Mouse (Mus musculus) embryonic facial prominence, embryonic 10.5 days (tissue): ENCODE results near the gene Rhbdf1. TPM values are rescaled to one million over a fixed set of nuclear protein-coding genes. Genes with fewer than 3 reads are reported as not detected.
A peak's percentile ranks its signal among the peaks of the same experiment; 100 is the strongest.

Experiments used
- DNase-seq: peaks from one replicate; pipeline ENCODE4 v3.0.0-alpha.2; 2017; ENCODE audit warnings: low spot score
- H3K27ac ChIP-seq: fragments of 300-500 bp; sonication (generic); replicated peaks from 2 replicates; pipeline ENCODE4 v1.5.1; 2016; ENCODE audit warnings: mild to moderate bottlenecking
- H3K27me3 ChIP-seq: fragments of 300-500 bp; sonication (generic); replicated peaks from 2 replicates; pipeline ENCODE4 v1.6.1; 2016; ENCODE audit warnings: low read depth, mild to moderate bottlenecking; ENCODE audit not compliant: poor library complexity, severe bottlenecking
- H3K36me3 ChIP-seq: fragments of 300-500 bp; sonication (generic); replicated peaks from 2 replicates; pipeline ENCODE4 v1.6.1; 2016; ENCODE audit warnings: mild to moderate bottlenecking, moderate library complexity
- H3K4me1 ChIP-seq: fragments of 300-500 bp; sonication (generic); 2 replicates; pipeline ENCODE4 v1.6.1; 2016
- H3K4me3 ChIP-seq: fragments of 300-500 bp; sonication (generic); 2 replicates; pipeline ENCODE4 v1.5.1; 2016; ENCODE audit warnings: mild to moderate bottlenecking, moderate library complexity
- H3K9me3 ChIP-seq: fragments of 300-500 bp; sonication (generic); 2 replicates; pipeline ENCODE4 v1.6.1; 2016; ENCODE audit warnings: mild to moderate bottlenecking
- WGBS: fragments of 180-500 bp; shearing (Covaris S2); methylation state at CpG from one replicate; pipeline ENCODE4 v1.1.7; 2016; 5-methylcytosine and 5-hydroxymethylcytosine counted together
- polyA plus RNA-seq: library from polyadenylated mRNA; unstranded; fragments of >200 nt; fragmentation: Nextera tagmentation; extraction: Ambion mirVana; gene quantifications from 2 replicates; pipeline ENCODE4 v1.2.1, GENCODE M21; 2016

Rhbdf1 gene
- 32.2 and 33.1 TPM in 2 replicates for polyA plus RNA-seq

DNA sequence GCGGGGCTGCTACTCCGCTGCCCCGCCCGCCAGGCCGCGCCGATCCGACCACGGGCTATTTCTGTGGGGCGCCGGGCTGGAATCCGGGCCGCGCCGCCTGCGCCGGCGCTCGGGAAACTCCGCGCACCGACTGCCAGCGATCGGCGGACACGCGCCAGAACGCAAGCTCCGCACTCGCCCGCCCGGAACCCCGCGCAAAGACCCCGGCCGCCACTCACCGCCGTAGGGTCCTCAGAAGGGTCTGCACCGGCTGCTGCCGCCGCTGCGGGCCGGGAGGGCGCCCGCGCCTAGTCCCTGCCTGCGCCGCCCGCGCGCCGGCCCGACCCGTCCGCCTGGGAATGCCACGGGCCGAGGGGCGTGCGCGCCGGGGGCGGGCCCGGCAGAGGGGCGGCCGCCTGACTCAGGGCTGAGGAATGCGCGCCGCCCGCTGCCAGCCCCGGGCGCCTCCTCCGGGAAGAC lies at the start of gene Rhbdf1:
TSS of gene Rhbdf1 (minus strand) at position 350 of the 459 bp plus-strand sequence.
- WGBS: under 1% methylated on average over 72 of the region's 72 CpGs
- H3K36me3 ChIP-seq: peaks cover 5% of the 10 kb centered on the region; the same call in 1 of the 2 replicates
- H3K4me1 ChIP-seq: peaks cover 89% of the 10 kb centered on the region
- peaks cover 17% of the 10 kb centered on the region; the same call in 1 of the 2 replicates for H3K27me3 ChIP-seq
- H3K9me3 ChIP-seq: no peaks in the 10 kb centered on the region
- H3K27ac ChIP-seq: peak within 1 kb of the TSS; percentile 91
- H3K4me3 ChIP-seq: peak within 1 kb of the TSS; percentile 91
- DNase-seq: peak; percentile 79

DNA sequence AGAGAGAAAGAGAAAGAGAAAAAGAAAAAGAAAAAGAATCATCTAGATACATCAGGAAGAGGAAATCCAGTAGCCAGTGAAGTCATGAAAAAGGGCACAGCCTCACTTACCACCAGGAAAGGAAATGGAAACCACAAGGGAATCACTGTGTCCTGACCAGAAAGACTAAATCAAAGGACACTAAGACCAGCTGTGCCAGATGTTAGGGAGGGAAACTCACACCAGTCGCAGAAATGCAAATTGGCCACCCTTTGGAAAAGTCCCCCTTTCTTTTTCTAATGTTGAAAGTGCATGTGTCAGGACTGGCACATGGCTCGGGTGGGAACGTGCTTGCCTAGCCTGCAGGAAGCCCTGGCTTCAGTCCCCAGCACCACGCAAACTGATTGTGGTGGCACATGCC lies 49.1 kb upstream of the Rhbdf1 start:
- WGBS: 50% methylated on average over 4 of the region's 4 CpGs

DNA sequence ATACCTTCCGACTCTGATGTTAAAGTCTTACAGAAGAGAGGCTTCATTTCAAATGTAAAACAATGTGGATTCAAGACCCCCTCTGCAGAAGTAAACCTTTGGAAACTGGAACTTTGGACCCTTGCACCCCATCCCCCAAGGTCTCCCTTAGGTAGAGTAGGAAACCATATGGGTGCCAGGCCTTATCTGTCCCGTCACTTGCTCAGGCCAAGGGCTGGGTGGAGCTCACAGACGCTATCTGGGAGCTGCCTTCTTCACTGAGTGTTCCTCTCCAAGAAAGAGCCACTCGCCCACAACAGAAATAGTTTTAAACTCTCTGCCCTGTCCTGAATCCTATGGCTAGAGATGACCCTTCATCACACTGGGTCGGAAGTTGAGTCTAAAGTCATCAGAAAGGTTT lies 46.9 kb upstream of the Rhbdf1 start:
- WGBS: 83% methylated on average over 5 of the region's 5 CpGs
- H3K4me3 ChIP-seq: no peak overlapping the region
- H3K9me3 ChIP-seq: no peaks in the 10 kb centered on the region
- no peaks in the 10 kb centered on the region for H3K36me3 ChIP-seq
- DNase-seq: no peak
- no peak overlapping the region for H3K27ac ChIP-seq
- H3K27me3 ChIP-seq: 0 out of 2 replicates have a peak, but pooled peaks cover 4% of the 10 kb centered on the region
- H3K4me1 ChIP-seq: peaks cover 19% of the 10 kb centered on the region

More for the DNA sequence above, 49.1 kb upstream of the Rhbdf1 start:
- H3K4me1 ChIP-seq: peaks cover 15% of the 10 kb centered on the region
- H3K9me3 ChIP-seq: no peaks in the 10 kb centered on the region
- no peak for DNase-seq
- peaks cover 7% of the 10 kb centered on the region for H3K27me3 ChIP-seq
- H3K36me3 ChIP-seq: no peaks in the 10 kb centered on the region
- no peak overlapping the region for H3K27ac ChIP-seq
- H3K4me3 ChIP-seq: no peak overlapping the region

DNA sequence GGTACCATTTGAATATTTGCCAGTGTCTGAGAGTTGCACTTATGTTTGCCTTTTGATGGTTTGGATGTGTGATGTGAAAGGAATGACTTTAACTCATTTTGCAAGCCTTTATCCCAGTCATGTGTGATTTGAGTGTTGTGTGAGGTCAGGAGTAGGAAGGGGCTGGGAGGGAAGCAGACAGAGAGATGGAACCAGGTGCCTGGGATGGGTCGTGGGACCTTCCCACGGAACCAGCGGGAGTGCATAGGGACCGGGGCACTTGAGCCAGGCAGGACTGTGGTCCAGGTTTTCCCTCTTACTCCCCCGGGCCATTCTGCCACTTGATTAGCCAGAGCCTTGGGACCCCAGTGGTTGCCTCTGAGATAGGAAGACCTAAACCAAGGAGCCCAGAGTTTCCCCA lies 45.9 kb upstream of the Rhbdf1 start:
- 20% methylated on average over 5 of the region's 5 CpGs for WGBS
- peak overlapping the region; percentile 94 for H3K27ac ChIP-seq
- peak overlapping the region; percentile 77 for H3K4me3 ChIP-seq
- 0 out of 2 replicates have a peak, but pooled peaks cover under 1% of the 10 kb centered on the region for H3K36me3 ChIP-seq
- no peaks in the 10 kb centered on the region for H3K9me3 ChIP-seq
- 0 out of 2 replicates have a peak, but pooled peaks cover 4% of the 10 kb centered on the region for H3K27me3 ChIP-seq
- peak; percentile 18 for DNase-seq
- H3K4me1 ChIP-seq: peaks cover 21% of the 10 kb centered on the region

DNA sequence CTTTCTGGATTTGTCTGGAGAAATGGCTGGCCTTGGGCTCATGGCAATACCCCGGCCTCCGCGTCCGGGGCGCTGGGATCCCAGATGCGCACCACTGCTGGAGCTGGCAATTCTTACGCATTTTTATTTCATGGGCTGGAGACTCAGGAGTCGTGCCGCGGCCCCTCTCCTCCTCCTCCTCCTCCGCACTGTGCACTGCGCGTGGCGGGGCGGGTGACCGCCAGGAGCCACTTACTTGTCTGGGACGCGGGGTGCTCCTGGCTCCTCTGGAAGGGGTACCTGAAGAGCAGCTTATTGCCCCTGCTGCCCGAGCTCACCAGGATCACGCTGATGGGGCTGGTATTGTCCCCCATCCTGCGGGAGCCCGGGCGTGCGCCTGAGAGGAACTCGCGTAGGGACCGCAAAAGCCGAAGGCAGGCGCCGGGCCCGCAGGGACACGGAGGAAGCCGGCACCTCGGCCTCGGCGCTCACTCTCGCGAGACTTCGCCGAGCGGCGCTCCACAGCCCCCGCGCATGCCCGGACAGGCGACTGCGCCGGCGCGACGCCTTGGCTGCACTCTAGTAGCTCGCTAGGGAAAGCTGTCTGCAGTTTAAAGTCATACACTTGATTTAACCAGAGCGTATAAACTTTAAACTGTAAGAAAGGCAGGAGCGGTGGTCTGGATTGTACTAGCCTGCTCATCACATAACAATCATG lies 45.2 kb upstream of the Rhbdf1 start, which contains the start of gene Nprl3:
TSS of gene Nprl3 (minus strand) at position 520 of the 697 bp plus-strand sequence.
- under 1% methylated on average over 54 of the region's 54 CpGs for WGBS
- peaks cover 27% of the 10 kb centered on the region for H3K4me1 ChIP-seq

DNA sequence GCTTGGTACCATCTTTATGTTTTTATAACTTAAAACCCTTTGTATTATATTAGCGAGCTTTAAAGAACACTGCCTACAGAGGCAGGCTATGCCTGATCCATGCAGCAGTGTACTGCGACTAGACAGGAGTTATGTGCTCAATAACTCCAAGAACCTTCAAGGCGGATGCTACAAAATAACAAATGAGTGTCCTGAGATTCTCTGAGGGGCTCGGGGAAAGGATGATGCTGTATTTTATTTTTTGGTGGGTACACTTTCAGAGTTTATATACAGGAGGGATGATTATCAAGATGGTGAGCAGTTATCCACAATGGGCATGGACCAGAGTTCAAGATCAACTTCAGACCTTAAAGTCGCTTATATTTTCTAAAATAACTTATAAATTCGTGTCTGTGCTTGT lies 44.7 kb upstream of the Rhbdf1 start:
- peak overlapping the region; percentile 77 for H3K4me3 ChIP-seq
- no peak for DNase-seq
- H3K4me1 ChIP-seq: peaks cover 27% of the 10 kb centered on the region
- WGBS: 39% methylated on average over 6 of the region's 6 CpGs
- H3K27me3 ChIP-seq: 0 out of 2 replicates have a peak, but pooled peaks cover 4% of the 10 kb centered on the region
- H3K36me3 ChIP-seq: peaks cover 12% of the 10 kb centered on the region
- peak overlapping the region; percentile 94 for H3K27ac ChIP-seq
- no peaks in the 10 kb centered on the region for H3K9me3 ChIP-seq

More for the DNA sequence above, 45.2 kb upstream of the Rhbdf1 start, which contains the start of gene Nprl3:
- Histone ChIP-seq H3K4me3 (peak within 1 kb of the TSS; percentile 77), H3K27ac (peak within 1 kb of the TSS; percentile 94), H3K27me3 (0 out of 2 replicates have a peak, but pooled peaks cover 4% of the 10 kb centered on the region), H3K9me3 (no peaks in the 10 kb centered on the region), H3K36me3 (peaks cover 6% of the 10 kb centered on the region)
- DNase-seq: peak; percentile 96

DNA sequence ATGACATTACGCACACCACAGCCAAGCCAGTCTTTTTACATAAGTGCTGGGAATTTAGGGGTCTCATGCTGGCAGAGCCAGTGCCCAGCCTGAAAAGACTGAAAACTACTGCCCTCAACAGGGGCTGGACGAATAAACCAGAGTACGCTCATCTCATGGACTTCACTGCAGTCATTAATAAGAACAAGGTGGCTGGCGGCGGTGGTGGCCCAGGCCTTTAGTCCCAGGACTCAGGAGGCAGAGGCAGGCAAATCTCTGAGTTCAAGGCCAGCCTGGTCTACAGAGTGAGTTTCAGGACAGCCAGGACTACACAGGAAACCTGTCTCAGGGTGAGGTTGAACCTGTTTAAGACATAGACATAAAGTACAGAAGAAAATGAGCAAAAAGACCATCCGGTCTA lies 44.1 kb upstream of the Rhbdf1 start:
- H3K27ac ChIP-seq: no peak overlapping the region
- H3K4me3 ChIP-seq: no peak overlapping the region
- DNase-seq: no peak
- H3K27me3 ChIP-seq: 0 out of 2 replicates have a peak, but pooled peaks cover 4% of the 10 kb centered on the region
- H3K36me3 ChIP-seq: peaks cover 17% of the 10 kb centered on the region
- WGBS: 92% methylated on average over 6 of the region's 6 CpGs
- H3K9me3 ChIP-seq: no peaks in the 10 kb centered on the region
- H3K4me1 ChIP-seq: peaks cover 27% of the 10 kb centered on the region

DNA sequence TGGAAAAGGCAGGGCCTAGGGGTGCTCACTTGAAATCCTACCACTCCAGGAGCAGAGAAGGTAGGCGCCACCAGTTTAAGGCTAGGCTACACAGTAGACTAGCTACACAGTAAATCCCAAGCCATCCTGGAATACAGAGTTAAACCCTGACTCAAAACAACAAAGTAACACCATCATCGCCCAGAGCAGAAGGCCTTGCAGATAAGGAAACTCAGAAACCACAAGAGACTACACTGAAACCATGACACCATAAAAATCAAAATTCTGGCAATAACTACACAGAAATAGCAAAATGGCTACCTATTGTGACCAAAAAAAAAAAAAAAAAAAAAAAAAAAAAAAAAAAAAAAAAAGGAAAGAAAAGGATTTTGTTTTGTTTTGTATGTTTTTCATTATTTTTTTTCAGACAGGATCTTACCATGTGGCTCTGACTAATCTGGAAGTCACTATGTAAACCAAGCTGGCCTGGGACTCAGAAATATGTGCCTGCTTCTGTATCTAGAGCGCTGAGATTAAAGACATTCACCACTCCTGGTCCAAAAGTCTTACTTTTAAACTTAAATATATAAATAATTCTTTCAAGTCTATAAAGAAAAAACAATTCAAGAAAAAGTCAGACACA lies 43.1 kb upstream of the Rhbdf1 start:
- Histone ChIP-seq H3K4me1 (peaks cover 27% of the 10 kb centered on the region), H3K36me3 (peaks cover 27% of the 10 kb centered on the region), H3K27ac (no peak overlapping the region), H3K9me3 (no peaks in the 10 kb centered on the region), H3K4me3 (no peak overlapping the region), H3K27me3 (0 out of 2 replicates have a peak, but pooled peaks cover 4% of the 10 kb centered on the region)
- 91% methylated on average over 3 of the region's 3 CpGs for WGBS
- no peak for DNase-seq

DNA sequence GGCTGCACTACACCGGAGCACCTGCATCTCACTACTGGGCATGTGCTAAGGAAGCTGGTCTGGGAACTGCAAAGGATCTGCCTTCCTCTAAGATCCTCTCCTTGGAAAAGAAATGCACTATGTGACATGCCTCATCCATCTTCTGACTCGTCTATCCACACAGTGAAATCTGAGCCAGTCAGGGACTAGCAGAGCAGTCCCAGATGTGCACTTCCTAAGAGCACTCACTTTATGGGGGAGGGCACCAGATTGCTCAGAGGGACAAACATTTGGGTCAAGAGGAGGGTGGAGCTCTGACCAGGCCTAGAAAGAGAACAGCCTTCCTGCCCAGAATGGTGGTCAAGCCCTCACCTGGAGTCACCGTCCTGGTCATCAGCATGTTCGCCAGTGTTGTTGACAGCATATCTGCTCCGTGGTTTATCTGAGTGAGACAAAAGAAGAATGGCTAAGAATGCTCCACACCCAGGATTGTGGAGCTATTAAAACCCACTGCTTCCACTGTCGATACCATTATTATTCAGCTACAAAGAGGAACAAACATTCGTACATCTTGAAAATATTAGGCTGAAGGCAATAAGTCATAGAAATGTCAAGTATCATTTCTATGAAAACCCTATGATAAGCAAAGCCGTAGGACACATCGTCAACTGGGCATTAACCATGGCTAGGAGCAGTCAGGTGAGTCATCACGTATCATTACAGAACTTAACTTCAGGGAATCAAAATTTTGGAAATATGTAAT lies 40.7 kb upstream of the Rhbdf1 start:
- H3K27ac ChIP-seq: 0 out of 2 replicates have a peak overlapping the region, but pooled peaks have one; percentile 40
- WGBS: 80% methylated on average over 10 of the region's 10 CpGs
- H3K4me3 ChIP-seq: no peak overlapping the region

DNA sequence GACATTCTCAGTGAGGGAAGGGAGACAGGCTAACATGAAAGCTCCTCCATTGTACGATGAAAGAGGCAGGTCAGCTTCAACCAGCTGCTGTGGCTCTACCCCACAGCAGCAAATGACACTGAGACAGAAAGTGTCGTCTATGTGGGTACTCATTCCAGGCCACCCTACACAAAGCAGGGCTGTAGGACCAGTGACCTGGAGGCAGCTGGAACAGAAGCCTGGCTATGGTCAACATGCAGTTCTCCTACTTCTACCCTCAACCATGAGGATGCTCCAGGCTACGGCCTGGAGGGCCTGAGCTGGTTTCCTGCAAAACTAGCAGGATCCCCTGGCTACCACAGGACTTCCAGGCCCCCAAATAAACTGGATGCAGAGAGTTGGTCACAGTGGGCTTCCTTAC lies 34.5 kb upstream of the Rhbdf1 start:
- no peak for DNase-seq
- H3K27me3 ChIP-seq: no peaks in the 10 kb centered on the region
- H3K4me1 ChIP-seq: no peaks in the 10 kb centered on the region
- H3K27ac ChIP-seq: 0 out of 2 replicates have a peak overlapping the region, but pooled peaks have one; percentile 14
- H3K9me3 ChIP-seq: no peaks in the 10 kb centered on the region
- H3K4me3 ChIP-seq: no peak overlapping the region
- H3K36me3 ChIP-seq: peaks cover 73% of the 10 kb centered on the region
- 85% methylated on average over 3 of the region's 3 CpGs for WGBS

More for the DNA sequence above, 40.7 kb upstream of the Rhbdf1 start:
- Histone ChIP-seq H3K36me3 (peaks cover 44% of the 10 kb centered on the region), H3K4me1 (peaks cover 21% of the 10 kb centered on the region), H3K27me3 (no peaks in the 10 kb centered on the region), H3K9me3 (no peaks in the 10 kb centered on the region)
- DNase-seq: no peak

DNA sequence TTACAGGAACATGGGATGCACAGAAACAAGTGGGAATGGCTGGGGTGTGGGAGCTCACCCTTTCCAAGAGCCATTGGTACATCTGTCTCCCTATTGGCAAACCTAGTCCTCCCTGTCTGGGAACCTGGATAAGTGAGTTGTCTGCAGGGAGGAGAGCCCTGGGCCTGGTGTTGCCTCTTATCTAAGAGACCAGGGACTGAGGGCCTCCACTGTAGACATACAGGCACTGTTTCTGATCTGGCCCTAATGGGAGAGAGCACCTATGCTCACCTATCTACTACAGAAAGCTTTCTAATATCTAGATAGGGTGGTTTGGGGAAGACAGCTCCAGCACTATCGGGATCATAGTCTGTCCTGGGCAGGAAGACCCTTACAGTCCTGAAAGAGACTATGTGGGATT lies 34.0 kb upstream of the Rhbdf1 start:
- Histone ChIP-seq H3K27ac (no peak overlapping the region), H3K9me3 (no peaks in the 10 kb centered on the region), H3K4me3 (no peak overlapping the region), H3K27me3 (no peaks in the 10 kb centered on the region), H3K4me1 (no peaks in the 10 kb centered on the region), H3K36me3 (peaks cover 74% of the 10 kb centered on the region)
- no peak for DNase-seq
- WGBS: 98% methylated on average over 1 of the region's 1 CpGs

DNA sequence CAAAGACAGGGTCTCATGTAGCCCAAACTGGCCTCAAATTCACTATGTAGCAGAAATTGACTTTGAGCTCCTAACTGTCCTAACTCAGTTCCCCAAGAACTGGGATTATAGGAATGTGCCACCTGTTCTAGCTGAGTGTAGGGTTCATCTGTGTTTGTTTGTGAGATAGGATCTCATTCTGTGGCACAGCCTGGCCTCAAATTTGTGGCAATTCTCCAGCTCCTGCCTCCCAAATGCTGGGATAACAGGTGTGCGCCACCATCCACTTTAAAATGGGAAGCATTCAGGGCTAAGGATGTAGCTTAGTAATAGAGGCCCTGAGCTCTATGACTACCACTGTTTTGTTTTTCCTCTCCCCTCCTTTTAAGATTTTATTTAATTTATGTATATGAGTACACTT lies 31.0 kb upstream of the Rhbdf1 start:
- no peak overlapping the region for H3K27ac ChIP-seq
- 95% methylated on average over 1 of the region's 1 CpGs for WGBS
- no peaks in the 10 kb centered on the region for H3K4me1 ChIP-seq
- H3K4me3 ChIP-seq: no peak overlapping the region
- no peak for DNase-seq
- H3K27me3 ChIP-seq: no peaks in the 10 kb centered on the region
- H3K9me3 ChIP-seq: no peaks in the 10 kb centered on the region
- H3K36me3 ChIP-seq: peaks cover 75% of the 10 kb centered on the region
